Mouse (Mus musculus) cortical plate, adult 2 months (tissue): Measurements from ENCODE around the gene Cacna1c.

ENCODE experiments used
- CTCF ChIP-seq: fragments of 200-500 bp; IDR thresholded peaks from 2 replicates; pipeline ENCODE4 v1.5.1; 2011; ENCODE audit warnings: mild to moderate bottlenecking, control low read depth, low read length; ENCODE audit not compliant: insufficient read depth; ENCODE audit errors: extremely low read depth
- POLR2A ChIP-seq: fragments of 200-500 bp; IDR thresholded peaks from 2 replicates; pipeline ENCODE4 v1.6.1; 2011; ENCODE audit warnings: mild to moderate bottlenecking, low read length, control low read depth; ENCODE audit not compliant: insufficient read depth; ENCODE audit errors: extremely low read depth

DNA sequence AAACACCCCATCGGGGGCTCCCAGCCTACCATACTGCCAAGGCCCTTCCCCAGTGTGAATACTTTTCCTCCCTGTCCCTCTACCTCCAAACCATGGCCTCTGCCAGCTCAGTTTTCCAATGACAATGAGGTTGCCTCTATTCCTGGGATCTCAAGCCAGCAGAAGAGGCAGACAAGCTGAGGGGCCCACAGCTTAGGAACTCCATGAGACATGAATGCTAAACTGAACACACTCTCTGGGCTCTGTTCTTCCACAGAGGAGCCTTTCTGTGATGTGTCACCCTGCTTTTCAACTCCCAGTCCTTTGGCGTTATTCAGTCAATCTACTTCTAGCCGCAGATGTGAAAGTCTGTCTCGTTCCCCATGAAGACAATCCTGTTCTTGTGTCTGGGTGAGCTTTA lies 399.8 kb downstream of the Cacna1c start:
- TF ChIP-seq POLR2A (no peak), CTCF (no peak)
